Comparison of ENCODE assay signal across 9 mouse cellular contexts in the genomic region with DNA sequence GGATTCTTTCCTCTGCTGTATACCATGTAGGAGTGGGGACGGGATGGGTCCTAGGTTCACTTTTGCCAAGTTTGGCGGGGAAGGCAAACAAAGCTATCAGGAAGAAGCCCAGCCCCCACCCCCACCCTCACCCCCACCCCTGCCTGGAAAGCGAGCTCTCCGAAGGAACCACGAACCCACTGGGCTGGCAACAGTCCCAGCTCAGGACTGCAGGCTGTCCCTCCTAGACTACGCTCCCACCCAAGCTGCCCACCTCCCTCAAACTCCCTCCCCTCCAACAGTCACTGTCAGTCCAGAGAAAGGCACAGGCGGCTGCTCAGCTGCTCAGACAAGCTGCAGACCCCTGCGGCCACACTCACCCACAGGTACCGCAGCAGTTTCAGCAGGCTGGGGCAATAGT. TPM values are rescaled to one million over a fixed set of nuclear protein-coding genes. Genes with fewer than 3 reads are reported as not detected.
A peak's percentile ranks its signal among the peaks of the same experiment; 100 is the strongest.
DNase-seq lines count a peak whose midpoint lies in the region; ATAC-seq and TF ChIP-seq lines count a peak whose summit lies in the region.
"Had no signal": no experiment of that assay in that cellular context is flagged by ENCODE, and none has a peak within 500 bp of the region (broad histone marks: within the 10 kb centered on the region; RNA-seq: fewer than 3 reads in every experiment).

No protein-coding gene starts in this region.

- TF ChIP-seq CTCF in kidney, adult 2 months (conservative IDR thresholded peaks at IDR 0.05; ENCODE audit: insufficient read depth, insufficient read length, low read depth, low read length) = no peak

- peaks cover 54% of the 10 kb centered on the region for H3K4me1 ChIP-seq in kidney, embryonic 16.5 days (ENCODE audit: insufficient read depth, low read length)
- H3K4me1 ChIP-seq in kidney, adult 2 months (ENCODE audit: control insufficient read depth, insufficient read depth, low read length) = no peaks in the 10 kb centered on the region
- H3K4me1 ChIP-seq in embryonic facial prominence, embryonic 12.5 days = peaks cover 47% of the 10 kb centered on the region
- H3K4me1 ChIP-seq in intestine, embryonic 14.5 days (replicated peaks; ENCODE audit: control insufficient read depth, insufficient read depth, low read length) = peaks cover 37% of the 10 kb centered on the region
- H3K4me1 ChIP-seq in midbrain, embryonic 16.5 days (ENCODE audit: control insufficient read depth, insufficient read depth, low read length) = peaks cover 7% of the 10 kb centered on the region; the same call in 1 of the 2 replicates

- peak overlapping the region; percentile 46 for H3K9ac ChIP-seq in kidney, embryonic 16.5 days (replicated peaks; ENCODE audit: low read length)
- H3K9ac ChIP-seq in embryonic facial prominence, embryonic 12.5 days = peak overlapping the region; percentile 36; the same call in 1 of the 2 replicates
- peak overlapping the region; percentile 1; the same call in 1 of the 2 replicates for H3K9ac ChIP-seq in intestine, embryonic 14.5 days (ENCODE audit: low read length)
- peak overlapping the region; percentile 0; the same call in 1 of the 2 replicates for H3K9ac ChIP-seq in midbrain, embryonic 16.5 days (ENCODE audit: low read depth, low read length)

- H3K27me3 ChIP-seq in kidney, embryonic 16.5 days (ENCODE audit: insufficient read depth, low read length) = no peaks in the 10 kb centered on the region
- H3K27me3 ChIP-seq in kidney, adult 2 months (replicated peaks; ENCODE audit: control insufficient read depth, insufficient read depth, low read length) = no peaks in the 10 kb centered on the region
- no peaks in the 10 kb centered on the region for H3K27me3 ChIP-seq in embryonic facial prominence, embryonic 12.5 days
- no peaks in the 10 kb centered on the region for H3K27me3 ChIP-seq in intestine, embryonic 14.5 days (replicated peaks; ENCODE audit: control insufficient read depth, insufficient read depth, low read length)
- no peaks in the 10 kb centered on the region for H3K27me3 ChIP-seq in midbrain, embryonic 16.5 days (ENCODE audit: control insufficient read depth, insufficient read depth, low read depth, low read length)
- H3K27me3 ChIP-seq: Patski had no signal

- 0 out of 2 replicates have a peak overlapping the region, but pooled peaks have one; percentile 9 for H3K27ac ChIP-seq in kidney, embryonic 16.5 days (ENCODE audit: low read length)
- H3K27ac ChIP-seq in kidney, adult 2 months (ENCODE audit: insufficient read depth, low read depth, low read length) = no peak overlapping the region
- H3K27ac ChIP-seq in embryonic facial prominence, embryonic 12.5 days = peak overlapping the region; percentile 54
- H3K27ac ChIP-seq in intestine, embryonic 14.5 days (ENCODE audit: low read depth) = no peak overlapping the region
- H3K27ac ChIP-seq in midbrain, embryonic 16.5 days (ENCODE audit: low read length) = no peak overlapping the region

- H3K9me3 ChIP-seq in kidney, embryonic 16.5 days (ENCODE audit: low read length) = no peaks in the 10 kb centered on the region
- H3K9me3 ChIP-seq in embryonic facial prominence, embryonic 12.5 days = no peaks in the 10 kb centered on the region
- no peaks in the 10 kb centered on the region for H3K9me3 ChIP-seq in intestine, embryonic 14.5 days (ENCODE audit: control insufficient read depth, low read length)
- no peaks in the 10 kb centered on the region for H3K9me3 ChIP-seq in midbrain, embryonic 16.5 days (replicated peaks; ENCODE audit: control insufficient read depth, low read length, poor library complexity, severe bottlenecking)

- H3K36me3 ChIP-seq in kidney, embryonic 16.5 days (ENCODE audit: insufficient read depth, low read length) = no peaks in the 10 kb centered on the region
- no peaks in the 10 kb centered on the region for H3K36me3 ChIP-seq in kidney, adult 2 months (ENCODE audit: control insufficient read depth, insufficient read depth, low read length)
- no peaks in the 10 kb centered on the region for H3K36me3 ChIP-seq in embryonic facial prominence, embryonic 12.5 days
- no peaks in the 10 kb centered on the region for H3K36me3 ChIP-seq in intestine, embryonic 14.5 days (ENCODE audit: control insufficient read depth, insufficient read depth, low read length)
- H3K36me3 ChIP-seq in midbrain, embryonic 16.5 days (ENCODE audit: control insufficient read depth, insufficient read depth, low read length) = no peaks in the 10 kb centered on the region

- peak overlapping the region; percentile 52 for H3K4me2 ChIP-seq in kidney, embryonic 16.5 days (replicated peaks; ENCODE audit: low read depth, low read length)
- H3K4me2 ChIP-seq in embryonic facial prominence, embryonic 12.5 days (replicated peaks) = peak overlapping the region; percentile 60
- H3K4me2 ChIP-seq in intestine, embryonic 14.5 days (ENCODE audit: low read length) = peak overlapping the region; percentile 56
- H3K4me2 ChIP-seq in midbrain, embryonic 16.5 days (ENCODE audit: low read length) = peak overlapping the region; percentile 38; the same call in 1 of the 2 replicates

- no peak for ATAC-seq in kidney, embryonic 16.5 days (ENCODE audit: low FRiP score, low TSS enrichment)
- ATAC-seq in embryonic facial prominence, embryonic 12.5 days (ENCODE audit: insufficient number of reproducible peaks, insufficient read depth, low FRiP score, low TSS enrichment) = no peak
- ATAC-seq in intestine, embryonic 14.5 days (replicated peaks; ENCODE audit: low FRiP score, low TSS enrichment, low read depth) = no peak
- ATAC-seq in midbrain, embryonic 16.5 days = no peak
- ATAC-seq: Patski had no signal

- 21% methylated on average over 9 of the region's 9 CpGs for WGBS in kidney, embryonic 16.5 days
- 49% methylated on average over 9 of the region's 9 CpGs for WGBS in kidney, adult 2 months
- 8% methylated on average over 9 of the region's 9 CpGs for WGBS in embryonic facial prominence, embryonic 12.5 days
- WGBS in intestine, embryonic 14.5 days = 13% methylated on average over 9 of the region's 9 CpGs
- 10% methylated on average over 9 of the region's 9 CpGs for WGBS in midbrain, embryonic 16.5 days

- TF ChIP-seq POLR2A in kidney, adult 2 months (IDR thresholded peaks at IDR 0.05; ENCODE audit: low read depth, low read length) = no peak

- H3K4me3 ChIP-seq in kidney, embryonic 16.5 days (ENCODE audit: low read length) = peak overlapping the region; percentile 33
- no peak overlapping the region for H3K4me3 ChIP-seq in kidney, adult 2 months (ENCODE audit: insufficient read depth, low read depth, low read length)
- peak overlapping the region; percentile 32 for H3K4me3 ChIP-seq in embryonic facial prominence, embryonic 12.5 days
- peak overlapping the region; percentile 20 for H3K4me3 ChIP-seq in intestine, embryonic 14.5 days (ENCODE audit: low read depth, low read length)
- peak overlapping the region; percentile 0; the same call in 1 of the 2 replicates for H3K4me3 ChIP-seq in midbrain, embryonic 16.5 days (ENCODE audit: low read depth, low read length)

- no peak for DNase-seq in kidney, adult 2 months
- DNase-seq in intestine, embryonic 14.5 days (ENCODE audit: low spot score) = no peak
- no peak for DNase-seq in layer of hippocampus, postnatal 25 days (ENCODE audit: extremely low spot score in 1 of 2, low spot score in 1 of 2)
- no peak for DNase-seq in gastrocnemius, adult 8-10 months (ENCODE audit: low spot score in 2 of 2)
- no peak for DNase-seq in layer of hippocampus, adult 18-20 months (ENCODE audit: low spot score in 2 of 2)

RNA-seq across cellular contexts. Expression of a gene that starts 58.3 kb away (rescaled TPM):
- 7.2 and 7.9 TPM in 2 replicates for polyA plus RNA-seq in kidney, embryonic 16.5 days (2015; fragmentation: Nextera tagmentation; extraction: Ambion mirVana)
- polyA plus RNA-seq in kidney, adult 2 months (2012; rRNA removed) = 14.3 and 15.0 TPM in 2 replicates
- 5.3 and 5.8 TPM in 2 replicates for polyA plus RNA-seq in embryonic facial prominence, embryonic 12.5 days (2016; fragmentation: Nextera tagmentation; extraction: Ambion mirVana)
- polyA plus RNA-seq in intestine, embryonic 14.5 days (2014; fragmentation: Nextera tagmentation; extraction: Ambion mirVana) = 6.9 TPM in 2 replicates
- polyA plus RNA-seq in midbrain, embryonic 16.5 days (2015; fragmentation: Nextera tagmentation; extraction: Ambion mirVana) = 3.8 and 4.2 TPM in 2 replicates
- total RNA-seq in layer of hippocampus, postnatal 25 days (2021) = 10 to 100 TPM; 61.2 to 64.5 TPM
- 10 to 100 TPM; 21.3 to 26.3 (median 23.9) TPM for total RNA-seq in gastrocnemius, adult 8-10 months (2022)
- 10 to 100 TPM; 59.4 to 67.8 TPM for total RNA-seq in layer of hippocampus, adult 18-20 months (2021)

Comparison
In these comparisons a context has a peak if more than half of its experiments do, and no peak if none do; other contexts are left out.
1. H3K27ac ChIP-seq: peak in kidney, embryonic 16.5 days (single experiment) and embryonic facial prominence, embryonic 12.5 days (single experiment); none in kidney, adult 2 months (single experiment), intestine, embryonic 14.5 days (single experiment) and midbrain, embryonic 16.5 days (single experiment).
2. Peak in every context shown above with its lines, with median percentiles within 50 percentile points of each other: H3K4me2 ChIP-seq and H3K9ac ChIP-seq.